Mouse (Mus musculus) stomach, postnatal 0 days (tissue): ENCODE measurements around the gene Pot1b.

Experiments
- CTCF ChIP-seq: IDR thresholded peaks from 2 replicates; pipeline ENCODE4 v1.5.1; 2016; ENCODE audit warnings: antibody characterized with exemption, low read depth, mild to moderate bottlenecking, moderate library complexity
- EP300 ChIP-seq: optimal IDR thresholded peaks from 2 replicates; pipeline ENCODE3; 2016; ENCODE audit warnings: antibody characterized with exemption

DNA sequence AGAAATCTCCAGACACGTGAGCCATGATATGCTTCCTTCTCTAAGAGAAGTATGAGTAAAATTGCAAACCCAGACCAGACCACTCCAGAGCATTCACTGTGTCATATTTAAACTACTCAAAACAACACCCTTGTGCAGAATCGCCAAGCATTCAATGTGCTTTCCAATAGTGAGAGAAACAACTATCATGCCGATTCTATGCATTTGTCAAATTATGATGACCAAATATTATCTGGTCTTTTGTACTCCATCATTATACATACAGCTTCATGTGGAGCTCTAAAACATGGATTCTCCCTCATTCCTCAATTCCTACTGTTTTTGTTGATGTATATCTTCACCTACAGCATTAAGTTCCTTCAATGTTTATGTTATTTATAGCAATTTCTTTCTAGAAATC, 87.3 kb downstream of the Pot1b start, which contains the start of gene Vmn2r118:
- TF ChIP-seq CTCF (no peak), EP300 (no peak)
